Comparison of ENCODE assay signal across 22 mouse cellular contexts in the genomic region with DNA sequence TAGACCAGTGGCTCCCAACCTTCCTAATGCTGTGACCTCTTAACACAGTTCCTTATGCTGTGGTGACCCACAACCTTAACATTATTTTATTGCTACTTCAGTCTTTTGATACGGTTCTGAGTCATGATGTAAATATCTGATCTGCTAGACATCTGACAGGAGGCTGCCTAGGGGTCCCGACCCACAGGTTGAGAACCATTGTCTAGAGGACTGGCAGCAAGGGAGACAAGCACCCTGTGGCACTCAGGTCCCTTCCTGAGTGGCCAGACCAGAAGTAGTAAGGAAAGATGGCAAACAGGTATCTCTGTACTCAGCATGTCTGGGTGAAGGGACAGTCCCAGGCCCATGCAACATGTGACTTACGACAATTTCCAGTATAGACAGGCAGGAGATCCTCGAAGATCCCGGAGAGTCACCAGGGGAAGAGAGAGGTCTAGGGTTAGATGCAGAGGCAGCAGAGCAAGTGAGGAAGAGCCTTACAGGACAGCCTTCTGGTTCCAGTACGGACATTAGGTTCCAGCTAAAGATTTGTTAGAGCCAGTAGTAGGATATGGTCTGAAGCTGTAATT. TPM values are rescaled to one million over a fixed set of nuclear protein-coding genes. Genes with fewer than 3 reads are reported as not detected.
DNase-seq lines count a peak whose midpoint lies in the region; ATAC-seq and TF ChIP-seq lines count a peak whose summit lies in the region.
"Had no signal": no experiment of that assay in that cellular context is flagged by ENCODE, and none has a peak within 500 bp of the region (broad histone marks: within the 10 kb centered on the region; RNA-seq: fewer than 3 reads in every experiment).

No protein-coding gene starts in this region.

- H3K9me3 ChIP-seq in liver, postnatal 0 days (ENCODE audit: low read length): no peaks in the 10 kb centered on the region
- H3K9me3 ChIP-seq in liver, embryonic 11.5 days (ENCODE audit: control insufficient read depth, low read length): no peaks in the 10 kb centered on the region
- H3K9me3 ChIP-seq in CH12.LX (replicated peaks; ENCODE audit: low read length) (peaks cover 1% of the 10 kb centered on the region), G1E (replicated peaks) (no peaks in the 10 kb centered on the region)
- H3K9me3 ChIP-seq: embryonic facial prominence, embryonic 13.5 days; embryonic facial prominence, embryonic 15.5 days; forebrain, embryonic 13.5 days; forebrain, embryonic 15.5 days had no signal

- no peak for DNase-seq in liver, postnatal 0 days
- DNase-seq in liver, embryonic 11.5 days (ENCODE audit: low spot score): no peak
- DNase-seq in CH12.LX (ENCODE audit: extremely low read depth) (no peak), G1E (ENCODE audit: low spot score) (no peak), adipocyte (ENCODE audit: low spot score) (no peak)
- DNase-seq in adrenal gland, postnatal 36 days: no peak
- DNase-seq: adrenal gland, adult 8-10 months; adrenal gland, postnatal 14 days; B cell, adult 2 months; cerebellum, adult 11-12 months; cerebellum, adult 2 months; cerebellum, adult 9-10 months; cerebellum, postnatal 10 days; cerebellum, postnatal 25 days; embryo, embryonic 11 days; forebrain, postnatal 0 days had no signal

- H3K27ac ChIP-seq in liver, postnatal 0 days (ENCODE audit: low read depth): no peak overlapping the region
- H3K27ac ChIP-seq in liver, embryonic 11.5 days (ENCODE audit: low read depth, low read length): no peak overlapping the region
- H3K27ac ChIP-seq in CH12.LX (ENCODE audit: insufficient read depth, low read depth): peak overlapping the region; percentile 97
- peak overlapping the region; percentile 24 for H3K27ac ChIP-seq in macrophage
- H3K27ac ChIP-seq: embryonic facial prominence, embryonic 13.5 days; embryonic facial prominence, embryonic 15.5 days; forebrain, embryonic 13.5 days; forebrain, embryonic 15.5 days had no signal

- no peak overlapping the region for H3K4me3 ChIP-seq in liver, postnatal 0 days (ENCODE audit: low read depth, low read length)
- H3K4me3 ChIP-seq in liver, embryonic 11.5 days (ENCODE audit: low read depth, low read length): no peak overlapping the region
- peak overlapping the region; percentile 62 to 83 (median 63) for H3K4me3 ChIP-seq in CH12.LX (replicated peaks in 1 of 3; ENCODE audit: low read depth in 2 of 3, low read length in 2 of 3, poor library complexity in 1 of 3)
- H3K4me3 ChIP-seq in G1E (ENCODE audit: low read depth, low read length): peak overlapping the region; percentile 21; the same call in 1 of the 2 replicates
- peak overlapping the region; percentile 64; the same call in 1 of the 2 replicates for H3K4me3 ChIP-seq in macrophage (ENCODE audit: inconsistent target)
- H3K4me3 ChIP-seq: embryonic facial prominence, embryonic 13.5 days; embryonic facial prominence, embryonic 15.5 days; forebrain, embryonic 13.5 days; forebrain, embryonic 15.5 days had no signal

- H3K4me1 ChIP-seq in liver, postnatal 0 days (ENCODE audit: insufficient read depth): no peaks in the 10 kb centered on the region; the same call in 1 of the 2 replicates
- H3K4me1 ChIP-seq in liver, embryonic 11.5 days (replicated peaks; ENCODE audit: control insufficient read depth, insufficient read depth, low read length): no peaks in the 10 kb centered on the region
- H3K4me1 ChIP-seq in CH12.LX (ENCODE audit: control insufficient read depth in 1 of 2, insufficient read depth in 2 of 2) (peaks cover 33 to 57% of the 10 kb centered on the region in 2 experiments), G1E (ENCODE audit: insufficient read depth, low read depth, low read length) (peaks cover 57% of the 10 kb centered on the region)
- H3K4me1 ChIP-seq: embryonic facial prominence, embryonic 13.5 days; embryonic facial prominence, embryonic 15.5 days; forebrain, embryonic 13.5 days; forebrain, embryonic 15.5 days had no signal

- no peak for TF ChIP-seq RAD21 in CH12.LX (IDR thresholded peaks at IDR 0.05; ENCODE audit: low read depth, low read length)

- TF ChIP-seq CTCF in liver, postnatal 0 days (IDR thresholded peaks at IDR 0.05; ENCODE audit: low read depth): no peak
- TF ChIP-seq CTCF in CH12.LX (conservative IDR thresholded peaks at IDR 0.05 in 1 of 2, IDR thresholded peaks at IDR 0.05 in 1 of 2; ENCODE audit: low read depth in 2 of 2, low read length in 2 of 2) (no peak), G1E (IDR thresholded peaks at IDR 0.05; ENCODE audit: low read depth, low read length) (no peak)

- dilution Hi-C loops in CH12.LX (cut with MboI; ENCODE audit: extremely low pct_ligation_motif_present, extremely low pct_unique_long_range_greater_than_20kb, low sequenced_read_pairs): no loop called here

- no peaks in the 10 kb centered on the region for H3K36me3 ChIP-seq in liver, postnatal 0 days (replicated peaks; ENCODE audit: insufficient read depth, low read length)
- no peaks in the 10 kb centered on the region for H3K36me3 ChIP-seq in liver, embryonic 11.5 days (ENCODE audit: control insufficient read depth, insufficient read depth, low read length)
- H3K36me3 ChIP-seq in CH12.LX (replicated peaks in 1 of 2; ENCODE audit: control insufficient read depth in 1 of 2, insufficient read depth in 1 of 2, low read length in 1 of 2) (peaks cover 4 to 27% of the 10 kb centered on the region in 2 experiments), G1E (replicated peaks) (no peaks in the 10 kb centered on the region), macrophage (ENCODE audit: inconsistent target) (no peaks in the 10 kb centered on the region)
- H3K36me3 ChIP-seq: embryonic facial prominence, embryonic 13.5 days; embryonic facial prominence, embryonic 15.5 days; forebrain, embryonic 15.5 days had no signal

- no peak overlapping the region for H3K9ac ChIP-seq in liver, postnatal 0 days (replicated peaks)
- H3K9ac ChIP-seq in liver, embryonic 11.5 days (ENCODE audit: low read depth, low read length): no peak overlapping the region
- peak overlapping the region; percentile 98 for H3K9ac ChIP-seq in CH12.LX (ENCODE audit: insufficient read depth, low read depth)
- H3K9ac ChIP-seq: embryonic facial prominence, embryonic 13.5 days; embryonic facial prominence, embryonic 15.5 days; forebrain, embryonic 13.5 days; forebrain, embryonic 15.5 days; forebrain, postnatal 0 days had no signal

- TF ChIP-seq POLR2A in CH12.LX (IDR thresholded peaks at IDR 0.05; ENCODE audit: low read depth, low read length): peak; percentile 54

- peaks cover 22% of the 10 kb centered on the region for H3K79me2 ChIP-seq in CH12.LX (replicated peaks; ENCODE audit: control insufficient read depth, extremely low read depth, insufficient read depth, poor library complexity, severe bottlenecking)
- peaks cover 62% of the 10 kb centered on the region for H3K79me2 ChIP-seq in macrophage (ENCODE audit: inconsistent target)

- in situ Hi-C loops in CH12.LX (cut with MboI; ENCODE audit: low pct_ligation_motif_present, low pct_unique_long_range_greater_than_20kb, low sequenced_read_pairs): no loop called here

- peak overlapping the region; percentile 39 for H3K4me2 ChIP-seq in liver, postnatal 0 days (ENCODE audit: low read depth, low read length)
- H3K4me2 ChIP-seq in liver, embryonic 11.5 days: no peak overlapping the region
- H3K4me2 ChIP-seq in CH12.LX (ENCODE audit: insufficient read depth, low read depth, poor library complexity, severe bottlenecking): peak overlapping the region; percentile 70
- H3K4me2 ChIP-seq: embryonic facial prominence, embryonic 13.5 days; embryonic facial prominence, embryonic 15.5 days; forebrain, embryonic 13.5 days; forebrain, embryonic 15.5 days had no signal

- no peak for TF ChIP-seq EP300 in liver, postnatal 0 days (IDR thresholded peaks at IDR 0.05; ENCODE audit: low read depth)
- no peak for TF ChIP-seq EP300 in CH12.LX (IDR thresholded peaks at IDR 0.05; ENCODE audit: low read length)

- WGBS in liver, postnatal 0 days (ENCODE audit: insufficient replicate concordance): 73% methylated on average over 6 of the region's 6 CpGs
- 84% methylated on average over 6 of the region's 6 CpGs for WGBS in liver, embryonic 11.5 days
- 93% methylated on average over 6 of the region's 6 CpGs for WGBS in macrophage (ENCODE audit: missing documents)

- H3K27me3 ChIP-seq in liver, postnatal 0 days (ENCODE audit: insufficient read depth, low read length): no peaks in the 10 kb centered on the region
- peaks cover 5% of the 10 kb centered on the region for H3K27me3 ChIP-seq in liver, embryonic 11.5 days (replicated peaks; ENCODE audit: control insufficient read depth, insufficient read depth, low read length)
- no peaks in the 10 kb centered on the region for H3K27me3 ChIP-seq in CH12.LX (replicated peaks)
- peaks cover 67% of the 10 kb centered on the region for H3K27me3 ChIP-seq in G1E (ENCODE audit: insufficient read depth, low read length)
- H3K27me3 ChIP-seq: embryonic facial prominence, embryonic 13.5 days; embryonic facial prominence, embryonic 15.5 days; forebrain, embryonic 13.5 days; forebrain, embryonic 15.5 days had no signal

- no peak for ATAC-seq in liver, postnatal 0 days
- no peak for ATAC-seq in liver, embryonic 11.5 days (replicated peaks; ENCODE audit: low FRiP score)
- ATAC-seq in G1E (ENCODE audit: extremely low read depth, insufficient number of reproducible peaks, low FRiP score, poor library complexity, severe bottlenecking): no peak
- ATAC-seq: CD4-positive, CD25-positive, alpha-beta regulatory T cell, adult 4 months; forebrain, embryonic 13.5 days; forebrain, embryonic 15.5 days; forebrain, postnatal 0 days had no signal

RNA-seq across cellular contexts. Expression of a gene that starts 1.8 kb away (rescaled TPM):
- 2.2 and 2.6 TPM in 2 replicates for polyA plus RNA-seq in liver, postnatal 0 days (2015; fragmentation: Nextera tagmentation; extraction: Ambion mirVana)
- polyA plus RNA-seq in liver, embryonic 11.5 days (2014; fragmentation: Nextera tagmentation; extraction: Ambion mirVana): 1.5 and 1.8 TPM in 2 replicates
- total RNA-seq in CH12.LX (2012; rRNA removed) (15.6 and 21.6 TPM in 2 replicates), CH12.LX (2014; rRNA removed) (9.9 and 14.8 TPM in 2 replicates), G1E (2014; fragmentation: Nextera tagmentation) (41.4 and 46.8 TPM in 2 replicates), G1E (2017) (41.9 and 42.1 TPM in 2 replicates)
- polyA plus RNA-seq in CH12.LX (2012; ENCODE audit: insufficient read length, low read depth) (56.5 and 56.6 TPM in 2 replicates), G1E (2012) (15.4 and 17.3 TPM in 2 replicates), macrophage (2018) (77.0 to 225 TPM (median 156 TPM) in 3 replicates)
- total RNA-seq in macrophage (2018; cell fraction: chromatin; rRNA removed): 100 to 1,000 TPM in 24 of 26 experiments, 10 to 100 TPM in 2; 93.7 to 377 (median 188) TPM
- 100 to 1,000 TPM in 23 of 26 experiments, 10 to 100 TPM in 3; 89.9 to 261 (median 155) TPM for total RNA-seq in macrophage (2018; cell fraction: cytosol; rRNA removed)
- total RNA-seq in macrophage (2018; cell fraction: nucleus; rRNA removed): 100 to 1,000 TPM; 161 to 367 (median 204) TPM
- under 1 TPM; 0.36 to 0.93 TPM for total RNA-seq in adrenal gland, postnatal 36 days (2021)

RNA-seq across cellular contexts. Expression of a gene that starts 21.8 kb away (rescaled TPM):
- 8.9 and 9.6 TPM in 2 replicates for polyA plus RNA-seq in liver, postnatal 0 days (2015; fragmentation: Nextera tagmentation; extraction: Ambion mirVana)
- 7.7 and 9.5 TPM in 2 replicates for polyA plus RNA-seq in liver, embryonic 11.5 days (2014; fragmentation: Nextera tagmentation; extraction: Ambion mirVana)
- total RNA-seq in CH12.LX (2012; rRNA removed): 146 and 179 TPM in 2 replicates
- total RNA-seq in CH12.LX (2014; rRNA removed): 124 and 134 TPM in 2 replicates
- 222 and 269 TPM in 2 replicates for polyA plus RNA-seq in CH12.LX (2012; ENCODE audit: insufficient read length, low read depth)
- 219 and 232 TPM in 2 replicates for total RNA-seq in G1E (2014; fragmentation: Nextera tagmentation)
- total RNA-seq in G1E (2017): 155 and 178 TPM in 2 replicates
- 67.0 and 145 TPM in 2 replicates for polyA plus RNA-seq in G1E (2012)
- 100 to 1,000 TPM in 25 of 26 experiments, 10 to 100 TPM in 1; 98.3 to 501 (median 237) TPM for total RNA-seq in macrophage (2018; cell fraction: chromatin; rRNA removed)
- total RNA-seq in macrophage (2018; cell fraction: cytosol; rRNA removed): 100 to 1,000 TPM in 24 of 26 experiments, 10 to 100 TPM in 2; 82.9 to 277 (median 147) TPM
- total RNA-seq in macrophage (2018; cell fraction: nucleus; rRNA removed): 100 to 1,000 TPM; 137 to 557 (median 211) TPM
- polyA plus RNA-seq in macrophage (2018): 65.3 to 406 TPM (median 143 TPM) in 3 replicates
- total RNA-seq in adrenal gland, postnatal 36 days (2021): 1 to 10 TPM; 2.7 to 5.9 TPM

RNA-seq across cellular contexts. Expression of a gene that starts 59.1 kb away (rescaled TPM):
- polyA plus RNA-seq in liver, postnatal 0 days (2015; fragmentation: Nextera tagmentation; extraction: Ambion mirVana): 55.5 and 56.7 TPM in 2 replicates
- 18.8 and 19.8 TPM in 2 replicates for polyA plus RNA-seq in liver, embryonic 11.5 days (2014; fragmentation: Nextera tagmentation; extraction: Ambion mirVana)
- total RNA-seq in CH12.LX (2012; rRNA removed) (213 and 339 TPM in 2 replicates), CH12.LX (2014; rRNA removed) (177 and 188 TPM in 2 replicates), G1E (2014; fragmentation: Nextera tagmentation) (16.1 and 19.0 TPM in 2 replicates), G1E (2017) (64.1 and 67.1 TPM in 2 replicates)
- polyA plus RNA-seq in CH12.LX (2012; ENCODE audit: insufficient read length, low read depth) (118 and 145 TPM in 2 replicates), G1E (2012) (3.2 and 4.5 TPM in 2 replicates), macrophage (2018) (91.7 to 151 TPM (median 136 TPM) in 3 replicates)
- 100 to 1,000 TPM; 207 to 676 (median 348) TPM for total RNA-seq in macrophage (2018; cell fraction: chromatin; rRNA removed)
- 100 to 1,000 TPM in 22 of 26 experiments, 10 to 100 TPM in 4; 86.5 to 237 (median 140) TPM for total RNA-seq in macrophage (2018; cell fraction: cytosol; rRNA removed)
- total RNA-seq in macrophage (2018; cell fraction: nucleus; rRNA removed): 100 to 1,000 TPM; 191 to 475 (median 284) TPM
- total RNA-seq in adrenal gland, postnatal 36 days (2021): 1 to 10 TPM; 1.9 to 2.3 TPM

Comparison
In these comparisons a context has a peak if more than half of its experiments do, and no peak if none do; other contexts are left out.
1. H3K27ac ChIP-seq: peak in CH12.LX (single experiment) and macrophage (single experiment); none in liver, postnatal 0 days (single experiment) and liver, embryonic 11.5 days (single experiment).
2. H3K4me3 ChIP-seq: peak in CH12.LX (3 of 3), G1E (single experiment) and macrophage (single experiment); none in liver, postnatal 0 days (single experiment) and liver, embryonic 11.5 days (single experiment).